Mouse (Mus musculus) CH12.LX (cell line): ENCODE results near the gene Nme9. TPM values are rescaled to one million over a fixed set of nuclear protein-coding genes. Genes with fewer than 3 reads are reported as not detected.

Source experiments
- DNase-seq: peaks from one replicate; pipeline ENCODE4 v3.0.0-alpha.2; 2013; ENCODE audit errors: extremely low read depth
- H3K27ac ChIP-seq: 2 replicates; pipeline ENCODE4 v1.5.1; 2012; ENCODE audit warnings: low read depth, mild to moderate bottlenecking, control low read depth, moderate library complexity; ENCODE audit not compliant: insufficient read depth
- H3K27me3 ChIP-seq: replicated peaks from 2 replicates; pipeline ENCODE3; 2012; ENCODE audit warnings: inconsistent platforms
- H3K36me3 ChIP-seq, 2 experiments: replicated peaks in 1 of 2; 2 replicates each; pipeline versions ENCODE3 to v1.6.1; 2012; ENCODE audit warnings: inconsistent platforms in 1 of 2, low read length in 1 of 2, mild to moderate bottlenecking in 1 of 2, mixed read lengths in 1 of 2, moderate library complexity in 1 of 2; ENCODE audit not compliant: control insufficient read depth in 1 of 2, insufficient read depth in 1 of 2
- H3K4me1 ChIP-seq, 2 experiments: 2 replicates each; pipeline ENCODE4 v1.6.1; 2012; ENCODE audit warnings: inconsistent platforms in 1 of 2, moderate library complexity in 1 of 2; ENCODE audit not compliant: insufficient read depth in 2 of 2, control insufficient read depth in 1 of 2
- H3K4me2 ChIP-seq: 2 replicates; pipeline ENCODE4 v1.6.1; 2012; ENCODE audit warnings: low read depth, mild to moderate bottlenecking, control low read depth; ENCODE audit not compliant: poor library complexity, insufficient read depth, severe bottlenecking
- H3K4me3 ChIP-seq, 3 experiments: fragments of 150-350 bp in 1 of 3; sonication (generic) in 1 of 3; replicated peaks in 1 of 3; 2 replicates each; pipeline versions ENCODE3 to v1.5.1; 2011 to 2012; ENCODE audit warnings: low read depth in 2 of 3, low read length in 2 of 3, mild to moderate bottlenecking in 2 of 3, moderate library complexity in 2 of 3, control low read depth in 1 of 3, improper control_type of control experiment in 1 of 3, inconsistent platforms in 1 of 3, mixed read lengths in 1 of 3; ENCODE audit not compliant: poor library complexity in 1 of 3
- H3K79me2 ChIP-seq: replicated peaks from 2 replicates; pipeline ENCODE4 v1.6.1; 2012; ENCODE audit warnings: mild to moderate bottlenecking, moderate library complexity; ENCODE audit not compliant: control insufficient read depth, poor library complexity, insufficient read depth, severe bottlenecking; ENCODE audit errors: extremely low read depth
- H3K9ac ChIP-seq: 2 replicates; pipeline ENCODE4 v1.6.1; 2012; ENCODE audit warnings: low read depth, mild to moderate bottlenecking, control low read depth, moderate library complexity; ENCODE audit not compliant: insufficient read depth
- H3K9me3 ChIP-seq: replicated peaks from 2 replicates; pipeline ENCODE3; 2012; ENCODE audit warnings: low read length, inconsistent platforms, mixed read lengths
- BHLHE40 ChIP-seq: IDR thresholded peaks from 2 replicates; pipeline ENCODE4 v1.6.1; 2011; ENCODE audit warnings: mild to moderate bottlenecking, low read depth, low read length, improper control_type of control experiment
- CHD1 ChIP-seq: IDR thresholded peaks from 2 replicates; pipeline ENCODE4 v1.6.1; 2012; ENCODE audit warnings: low read depth, low read length, improper control_type of control experiment, inconsistent platforms
- CHD2 ChIP-seq: IDR thresholded peaks from 2 replicates; pipeline ENCODE4 v1.6.1; 2011; ENCODE audit warnings: low read length, improper control_type of control experiment
- CTCF ChIP-seq, 2 experiments: IDR thresholded peaks in 1 of 2; conservative IDR thresholded peaks in 1 of 2; 2 replicates each; pipeline ENCODE4 v1.5.1; 2011 to 2012; ENCODE audit warnings: low read depth in 2 of 2, low read length in 2 of 2, improper control_type of control experiment in 1 of 2, inconsistent platforms in 1 of 2, mild to moderate bottlenecking in 1 of 2, moderate library complexity in 1 of 2
- EP300 ChIP-seq: IDR thresholded peaks from 2 replicates; pipeline ENCODE4 v1.6.1; 2011; ENCODE audit warnings: low read length, improper control_type of control experiment
- ETS1 ChIP-seq: conservative IDR thresholded peaks from 2 replicates; pipeline ENCODE4 v1.6.1; 2012; ENCODE audit warnings: low read depth, mild to moderate bottlenecking, inconsistent platforms, low read length, improper control_type of control experiment, moderate library complexity
- GABPA ChIP-seq: IDR thresholded peaks from 2 replicates; pipeline ENCODE4 v1.6.1; 2012; ENCODE audit warnings: low read depth, low read length, improper control_type of control experiment, inconsistent platforms; ENCODE audit not compliant: insufficient replicate concordance
- IRF4 ChIP-seq: IDR thresholded peaks from 2 replicates; pipeline ENCODE4 v1.6.1; 2014; ENCODE audit warnings: low read depth, mild to moderate bottlenecking, inconsistent platforms, low read length, improper control_type of control experiment
- JUN ChIP-seq: IDR thresholded peaks from 2 replicates; pipeline ENCODE4 v1.6.1; 2011; ENCODE audit warnings: low read depth, mild to moderate bottlenecking, low read length, improper control_type of control experiment, moderate library complexity; ENCODE audit not compliant: insufficient read depth
- MAFK ChIP-seq: IDR thresholded peaks from 2 replicates; pipeline ENCODE4 v1.6.1; 2011; ENCODE audit warnings: low read length, improper control_type of control experiment; ENCODE audit not compliant: insufficient replicate concordance
- MAX ChIP-seq: IDR thresholded peaks from 2 replicates; pipeline ENCODE4 v1.6.1; 2011; ENCODE audit warnings: low read length, improper control_type of control experiment
- MAZ ChIP-seq: IDR thresholded peaks from 2 replicates; pipeline ENCODE4 v1.6.1; 2012; ENCODE audit warnings: low read depth, mild to moderate bottlenecking, inconsistent platforms, low read length, improper control_type of control experiment, moderate library complexity
- MXI1 ChIP-seq: IDR thresholded peaks from 2 replicates; pipeline ENCODE4 v1.6.1; 2011; ENCODE audit warnings: mild to moderate bottlenecking, low read depth, low read length, improper control_type of control experiment
- NRF1 ChIP-seq: IDR thresholded peaks from 2 replicates; pipeline ENCODE4 v1.6.1; 2014; ENCODE audit warnings: low read depth, mild to moderate bottlenecking, inconsistent platforms, low read length, improper control_type of control experiment, moderate library complexity
- PAX5 ChIP-seq: IDR thresholded peaks from 2 replicates; pipeline ENCODE4 v1.6.1; 2012; ENCODE audit warnings: low read length, inconsistent platforms, mixed read lengths
- POLR2A ChIP-seq: IDR thresholded peaks from 2 replicates; pipeline ENCODE4 v1.6.1; 2011; ENCODE audit warnings: low read depth, mild to moderate bottlenecking, improper control_type of control experiment, low read length
- SIN3A ChIP-seq: IDR thresholded peaks from 2 replicates; pipeline ENCODE4 v1.6.1; 2012; ENCODE audit warnings: low read length, improper control_type of control experiment, inconsistent platforms
- TBP ChIP-seq: conservative IDR thresholded peaks from 2 replicates; pipeline ENCODE4 v1.6.1; 2011; ENCODE audit warnings: low read depth, low read length, improper control_type of control experiment
- TCF12 ChIP-seq: IDR thresholded peaks from 2 replicates; pipeline ENCODE4 v1.6.1; 2014; ENCODE audit warnings: low read depth, mild to moderate bottlenecking, inconsistent platforms, low read length, improper control_type of control experiment
- USF2 ChIP-seq: conservative IDR thresholded peaks from 2 replicates; pipeline ENCODE4 v1.6.1; 2011; ENCODE audit warnings: low read depth, low read length, improper control_type of control experiment
- ZC3H11A ChIP-seq: IDR thresholded peaks from 2 replicates; pipeline ENCODE4 v1.6.1; 2012; ENCODE audit warnings: low read depth, mild to moderate bottlenecking, inconsistent platforms, low read length, improper control_type of control experiment
- ZMIZ1 ChIP-seq: IDR thresholded peaks from 2 replicates; pipeline ENCODE4 v1.6.1; 2012; ENCODE audit warnings: low read depth, mild to moderate bottlenecking, inconsistent platforms, low read length, improper control_type of control experiment
- dilution Hi-C: fragments of 300-500 bp; cut with MboI; formaldehyde crosslinking; loops from 2 replicates; pipeline ENCODE4 v1.14.3; 2020; ENCODE audit warnings: low sequenced_read_pairs; ENCODE audit not compliant: extremely low pct_unique_long_range_greater_than_20kb, extremely low pct_ligation_motif_present
- in situ Hi-C: fragments of 300-500 bp; cut with MboI; formaldehyde crosslinking; loops from 3 replicates; pipeline ENCODE4 v1.14.3; 2019; ENCODE audit warnings: low sequenced_read_pairs, low pct_ligation_motif_present, low pct_unique_long_range_greater_than_20kb, mixed read lengths
- polyA plus RNA-seq: library from polyadenylated mRNA; unstranded; fragments of >175 nt; gene quantifications from 2 replicates; pipeline ENCODE4 v1.2.1, GENCODE M21; 2012; ENCODE audit warnings: low read depth; ENCODE audit not compliant: insufficient read length
- total RNA-seq, 2 experiments: library from RNA; depleted of rRNA; stranded (reverse); fragments of 300-350 nt in 1 of 2; fragments of >200 nt in 1 of 2; gene quantifications; 2 replicates each; pipeline ENCODE4 v1.2.3; 2012 to 2014

Gene Nme9
- total RNA-seq (2012; rRNA removed): not detected in 2 replicates
- total RNA-seq (2014; rRNA removed): not detected in 2 replicates
- not detected in 2 replicates for polyA plus RNA-seq

DNA sequence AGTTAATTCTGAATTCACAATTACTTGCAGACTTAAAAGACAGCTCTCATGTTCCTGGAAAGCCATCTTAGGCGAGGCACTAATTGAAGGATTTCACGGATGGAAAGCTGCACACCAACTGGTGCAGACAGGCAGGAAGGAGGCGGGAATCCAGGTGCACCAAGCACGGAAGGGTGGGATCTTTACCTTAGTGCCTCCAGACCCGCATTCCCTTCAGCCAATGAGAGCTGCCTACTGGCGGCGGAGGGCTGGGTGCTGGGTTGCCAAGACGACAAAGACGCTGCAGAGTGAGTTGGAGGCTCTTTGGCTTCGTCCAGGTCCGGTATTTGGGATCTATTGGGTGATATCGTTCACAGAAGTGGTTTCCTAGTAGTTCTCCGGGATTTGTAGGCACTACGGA is at the start of gene Nme9:
Gene Nme9 (plus strand): TSS at position 315 of the 400 bp plus-strand sequence.
- no peak within 1 kb of the TSS for H3K4me3 ChIP-seq
- TF ChIP-seq CHD2 (no peak), GABPA (no peak), JUN (no peak), NRF1 (no peak), TCF12 (no peak), MAZ (no peak), MAX (no peak), MAFK (no peak), ZMIZ1 (no peak), POLR2A (no peak), EP300 (no peak), MXI1 (no peak), SIN3A (no peak), USF2 (no peak)
- TF ChIP-seq, all 38 proteins: peak for 0
- Histone ChIP-seq H3K4me1 (0 out of 4 replicates have a peak, but pooled peaks cover 0 to 7% of the 10 kb centered on the region in 2 experiments), H3K4me2 (no peak within 1 kb of the TSS), H3K9ac (no peak within 1 kb of the TSS), H3K9me3 (no peaks in the 10 kb centered on the region), H3K27me3 (peaks cover 2% of the 10 kb centered on the region), H3K27ac (no peak within 1 kb of the TSS), H3K36me3 (no peaks in the 10 kb centered on the region), H3K79me2 (no peaks in the 10 kb centered on the region)
- in situ Hi-C loops (loop anchor here (10.0 kb wide), 2 partner anchors 214 to 386 kb away; no protein-coding TSS in a partner anchor), dilution Hi-C loops (no loop called here)
- DNase-seq: no peak

DNA sequence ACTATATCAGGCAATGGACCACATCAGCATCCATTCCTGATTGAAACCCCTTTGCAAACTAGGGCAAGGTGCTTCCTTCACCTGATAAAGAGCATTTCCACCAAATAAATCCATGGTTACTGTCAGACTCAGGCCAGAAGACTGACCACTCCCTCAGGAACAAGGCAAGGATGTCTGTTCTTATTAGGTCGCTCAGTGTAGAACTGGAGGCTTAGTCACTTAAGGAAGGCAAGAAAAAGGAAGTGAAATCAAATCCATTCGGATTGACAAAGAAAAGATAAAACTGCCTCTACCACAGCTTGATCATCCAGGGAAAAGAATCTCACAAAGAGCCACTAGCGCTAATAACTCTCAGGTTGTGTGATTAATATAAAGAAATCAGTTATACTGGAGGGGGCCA is 42.0 kb upstream of the Nme9 start:
- Histone ChIP-seq H3K9ac (no peak overlapping the region), H3K4me1 (peaks cover 6% of the 10 kb centered on the region in 2 experiments; a peak in 3 of 4 replicates), H3K27me3 (no peaks in the 10 kb centered on the region), H3K4me3 (no peak overlapping the region), H3K36me3 (no peaks in the 10 kb centered on the region), H3K4me2 (no peak overlapping the region), H3K79me2 (no peaks in the 10 kb centered on the region), H3K9me3 (no peaks in the 10 kb centered on the region), H3K27ac (no peak overlapping the region)
- dilution Hi-C loops (no loop called here), in situ Hi-C loops (no loop called here)
- no peak for DNase-seq
- TF ChIP-seq IRF4: no peak
- TF ChIP-seq BHLHE40: no peak
- TF ChIP-seq JUN: no peak
- TF ChIP-seq MAX: no peak
- no peak for TF ChIP-seq CHD1
- no peak for TF ChIP-seq ETS1
- no peak for TF ChIP-seq SIN3A
- no peak for TF ChIP-seq ZC3H11A
- no peak for TF ChIP-seq TBP
- no peak for TF ChIP-seq CTCF (conservative IDR thresholded peaks at IDR 0.05 in 1 of 2, IDR thresholded peaks at IDR 0.05 in 1 of 2; ENCODE audit: low read depth in 2 of 2, low read length in 2 of 2)
- no peak for TF ChIP-seq PAX5
- TF ChIP-seq MAFK: no peak
